Mouse (Mus musculus): Measurements from ENCODE around the gene Lrrc20. TPM values are rescaled to one million over a fixed set of nuclear protein-coding genes. Genes with fewer than 3 reads are reported as not detected.
"Not testable (repeated sequence)": the region's sequence is repeated elsewhere in the genome, so short reads cannot be mapped to it uniquely, and the experiment has no call there.

Lrrc20 gene
- polyA plus RNA-seq, 1 experiment from 2014 or later: 9.7 TPM

GRCm38 (mm10) chr10:61443876-61444275 is 31.7 kb upstream of the Lrrc20 start:
- peaks cover 33% of the 10 kb centered on the region for H3K4me1 ChIP-seq (ENCODE audit: control insufficient read depth, insufficient read depth, low read length)
- no peaks in the 10 kb centered on the region for H3K27me3 ChIP-seq (replicated peaks; ENCODE audit: control insufficient read depth, insufficient read depth, low read length)
- no peaks in the 10 kb centered on the region for H3K9me3 ChIP-seq (ENCODE audit: control insufficient read depth, low read length)
- no peak overlapping the region for H3K4me2 ChIP-seq (ENCODE audit: low read depth, low read length)
- no peak overlapping the region; the same call in 1 of the 2 replicates for H3K9ac ChIP-seq (ENCODE audit: low read depth, low read length)
- DNase-seq (ENCODE audit: low spot score): no peak
- ATAC-seq (ENCODE audit: low read depth): no peak
- 39% methylated on average over 1 of the region's 1 CpGs for WGBS
- H3K36me3 ChIP-seq (ENCODE audit: control insufficient read depth, insufficient read depth, low read length): peaks cover 5% of the 10 kb centered on the region
- no peak overlapping the region for H3K27ac ChIP-seq (replicated peaks; ENCODE audit: low read depth, low read length)
- H3K4me3 ChIP-seq (ENCODE audit: low read depth, low read length): no peak overlapping the region

- peaks cover 9% of the 10 kb centered on the region for H3K36me3 ChIP-seq (ENCODE audit: control insufficient read depth, insufficient read depth, low read length)
- WGBS: 73% methylated on average over 3 of the region's 3 CpGs
- no peaks in the 10 kb centered on the region for H3K9me3 ChIP-seq (ENCODE audit: control insufficient read depth, low read length)
- ATAC-seq (ENCODE audit: low read depth) (no peak), DNase-seq (ENCODE audit: low spot score) (no peak)
- H3K27ac ChIP-seq (replicated peaks; ENCODE audit: low read depth, low read length): no peak overlapping the region
- H3K27me3 ChIP-seq (replicated peaks; ENCODE audit: control insufficient read depth, insufficient read depth, low read length): no peaks in the 10 kb centered on the region
- no peak overlapping the region for H3K4me2 ChIP-seq (ENCODE audit: low read depth, low read length)
- H3K9ac ChIP-seq (ENCODE audit: low read depth, low read length): no peak overlapping the region
- H3K4me1 ChIP-seq (ENCODE audit: control insufficient read depth, insufficient read depth, low read length): peaks cover 33% of the 10 kb centered on the region
- no peak overlapping the region for H3K4me3 ChIP-seq (ENCODE audit: low read depth, low read length)
Observed at GRCm38 (mm10) chr10:61445016-61445415, 30.6 kb upstream of the Lrrc20 start.

GRCm38 (mm10) chr10:61447581-61448353 is 27.8 kb upstream of the Lrrc20 start:
- Histone ChIP-seq H3K36me3 (ENCODE audit: control insufficient read depth, insufficient read depth, low read length) (peaks cover 12% of the 10 kb centered on the region), H3K9me3 (ENCODE audit: control insufficient read depth, low read length) (no peaks in the 10 kb centered on the region), H3K9ac (ENCODE audit: low read depth, low read length) (no peak overlapping the region), H3K4me2 (ENCODE audit: low read depth, low read length) (no peak overlapping the region), H3K27me3 (replicated peaks; ENCODE audit: control insufficient read depth, insufficient read depth, low read length) (no peaks in the 10 kb centered on the region), H3K4me3 (ENCODE audit: low read depth, low read length) (no peak overlapping the region), H3K4me1 (ENCODE audit: control insufficient read depth, insufficient read depth, low read length) (peaks cover 33% of the 10 kb centered on the region), H3K27ac (replicated peaks; ENCODE audit: low read depth, low read length) (no peak overlapping the region)
- 70% methylated on average over 10 of the region's 10 CpGs for WGBS
- DNase-seq (ENCODE audit: low spot score) (no peak), ATAC-seq (ENCODE audit: low read depth) (no peak)

GRCm38 (mm10) chr10:61448834-61449233 is 26.8 kb upstream of the Lrrc20 start:
- H3K4me3 ChIP-seq (ENCODE audit: low read depth, low read length): no peak overlapping the region
- H3K36me3 ChIP-seq (ENCODE audit: control insufficient read depth, insufficient read depth, low read length): peaks cover 12% of the 10 kb centered on the region
- peaks cover 25% of the 10 kb centered on the region for H3K4me1 ChIP-seq (ENCODE audit: control insufficient read depth, insufficient read depth, low read length)
- no peak for DNase-seq (ENCODE audit: low spot score)
- no peak for ATAC-seq (ENCODE audit: low read depth)
- H3K27me3 ChIP-seq (replicated peaks; ENCODE audit: control insufficient read depth, insufficient read depth, low read length): no peaks in the 10 kb centered on the region
- no peaks in the 10 kb centered on the region for H3K9me3 ChIP-seq (ENCODE audit: control insufficient read depth, low read length)
- H3K27ac ChIP-seq (replicated peaks; ENCODE audit: low read depth, low read length): no peak overlapping the region
- no peak overlapping the region for H3K9ac ChIP-seq (ENCODE audit: low read depth, low read length)
- WGBS: 80% methylated on average over 3 of the region's 3 CpGs
- H3K4me2 ChIP-seq (ENCODE audit: low read depth, low read length): no peak overlapping the region

GRCm38 (mm10) chr10:61451463-61451930 is 24.1 kb upstream of the Lrrc20 start:
- peak overlapping the region; percentile 82; the same call in 1 of the 2 replicates for H3K27ac ChIP-seq (replicated peaks; ENCODE audit: low read depth, low read length)
- H3K9me3 ChIP-seq (ENCODE audit: control insufficient read depth, low read length): no peaks in the 10 kb centered on the region
- 3% methylated on average over 8 of the region's 8 CpGs for WGBS
- H3K27me3 ChIP-seq (replicated peaks; ENCODE audit: control insufficient read depth, insufficient read depth, low read length): no peaks in the 10 kb centered on the region
- peak; percentile 47 for DNase-seq (ENCODE audit: low spot score)
- peaks cover 12% of the 10 kb centered on the region for H3K36me3 ChIP-seq (ENCODE audit: control insufficient read depth, insufficient read depth, low read length)
- H3K4me2 ChIP-seq (ENCODE audit: low read depth, low read length): peak overlapping the region; percentile 71
- no peak for ATAC-seq (ENCODE audit: low read depth)
- H3K4me1 ChIP-seq (ENCODE audit: control insufficient read depth, insufficient read depth, low read length): peaks cover 12% of the 10 kb centered on the region; the same call in 1 of the 2 replicates
- peak overlapping the region; percentile 96 for H3K4me3 ChIP-seq (ENCODE audit: low read depth, low read length)
- peak overlapping the region; percentile 89 for H3K9ac ChIP-seq (ENCODE audit: low read depth, low read length)

- ATAC-seq (ENCODE audit: low read depth) (peak; percentile 55), DNase-seq (ENCODE audit: low spot score) (peak; percentile 24)
- Histone ChIP-seq H3K36me3 (ENCODE audit: control insufficient read depth, insufficient read depth, low read length) (peaks cover 12% of the 10 kb centered on the region), H3K27ac (replicated peaks; ENCODE audit: low read depth, low read length) (peak overlapping the region; percentile 82), H3K9me3 (ENCODE audit: control insufficient read depth, low read length) (no peaks in the 10 kb centered on the region), H3K9ac (ENCODE audit: low read depth, low read length) (peak overlapping the region; percentile 89), H3K4me2 (ENCODE audit: low read depth, low read length) (peak overlapping the region; percentile 71), H3K4me3 (ENCODE audit: low read depth, low read length) (peak overlapping the region; percentile 96), H3K27me3 (replicated peaks; ENCODE audit: control insufficient read depth, insufficient read depth, low read length) (no peaks in the 10 kb centered on the region), H3K4me1 (ENCODE audit: control insufficient read depth, insufficient read depth, low read length) (peaks cover 10% of the 10 kb centered on the region; the same call in 1 of the 2 replicates)
- WGBS: 0% methylated on average over 24 of the region's 62 CpGs
Observed at GRCm38 (mm10) chr10:61451931-61452617, 23.5 kb upstream of the Lrrc20 start.

- DNase-seq (ENCODE audit: low spot score) (peak; percentile 98), ATAC-seq (ENCODE audit: low read depth) (peak; percentile 99)
- Histone ChIP-seq H3K36me3 (ENCODE audit: control insufficient read depth, insufficient read depth, low read length) (peaks cover 12% of the 10 kb centered on the region), H3K4me2 (ENCODE audit: low read depth, low read length) (peak within 1 kb of the TSS; percentile 71), H3K9me3 (ENCODE audit: control insufficient read depth, low read length) (no peaks in the 10 kb centered on the region), H3K27ac (replicated peaks; ENCODE audit: low read depth, low read length) (peak within 1 kb of the TSS; percentile 82), H3K9ac (ENCODE audit: low read depth, low read length) (peak within 1 kb of the TSS; percentile 89), H3K4me3 (ENCODE audit: low read depth, low read length) (peak within 1 kb of the TSS; percentile 96), H3K27me3 (replicated peaks; ENCODE audit: control insufficient read depth, insufficient read depth, low read length) (no peaks in the 10 kb centered on the region), H3K4me1 (ENCODE audit: control insufficient read depth, insufficient read depth, low read length) (peaks cover 10% of the 10 kb centered on the region; the same call in 1 of the 2 replicates)
- under 1% methylated on average over 30 of the region's 36 CpGs for WGBS
Observed at GRCm38 (mm10) chr10:61452645-61453044, 23.0 kb upstream of the Lrrc20 start, which contains the start of gene Eif4ebp2. Gene Eif4ebp2, minus strand, starts transcription at chr10:61452661.

- not testable (repeated sequence) for ATAC-seq (ENCODE audit: low read depth); H3K4me1 ChIP-seq (ENCODE audit: control insufficient read depth, insufficient read depth, low read length); H3K27me3 ChIP-seq (replicated peaks; ENCODE audit: control insufficient read depth, insufficient read depth, low read length); H3K9me3 ChIP-seq (ENCODE audit: control insufficient read depth, low read length); H3K9ac ChIP-seq (ENCODE audit: low read depth, low read length); DNase-seq (ENCODE audit: low spot score); H3K27ac ChIP-seq (replicated peaks; ENCODE audit: low read depth, low read length)
- 82% methylated on average over 3 of the region's 3 CpGs for WGBS
- H3K4me2 ChIP-seq (ENCODE audit: low read depth, low read length): peak overlapping the region; percentile 71; the same call in 1 of the 2 replicates
- peak overlapping the region; percentile 96; the same call in 1 of the 2 replicates for H3K4me3 ChIP-seq (ENCODE audit: low read depth, low read length)
- peaks cover 11% of the 10 kb centered on the region for H3K36me3 ChIP-seq (ENCODE audit: control insufficient read depth, insufficient read depth, low read length)
Observed at GRCm38 (mm10) chr10:61453171-61453570, 22.4 kb upstream of the Lrrc20 start.

Data from embryonic facial prominence, embryonic 14.5 days (tissue).